Comparison of ENCODE assay signal across 1 mouse cellular context in the genomic region with DNA sequence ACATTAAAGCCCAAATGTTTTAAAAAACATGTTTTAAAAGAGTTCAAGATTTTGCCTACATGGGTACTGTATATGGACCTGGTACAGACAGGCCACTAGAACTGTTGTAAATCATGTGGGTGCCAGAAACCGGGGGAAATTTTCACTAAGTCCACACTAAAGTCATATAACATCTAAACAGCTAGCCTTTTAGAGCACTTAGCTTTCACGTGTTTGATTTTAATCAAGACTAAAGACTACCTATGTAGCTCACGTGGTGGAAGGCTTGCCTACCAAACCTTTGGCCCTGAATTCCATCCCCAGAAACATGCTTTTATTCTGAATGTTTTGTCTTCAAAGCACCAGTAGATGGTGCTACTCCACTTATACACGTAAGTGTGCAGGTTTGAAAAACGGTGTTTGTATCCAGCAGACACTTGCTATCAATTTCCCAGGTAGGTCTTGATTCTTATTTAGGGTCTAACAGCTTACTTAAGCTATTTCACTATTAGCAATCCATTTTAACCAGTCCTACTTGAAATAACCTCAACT.
TF ChIP-seq lines count a peak whose summit lies in the region.

No protein-coding gene starts in this region.

TF ChIP-seq in MEL, 35 proteins besides CTCF, POLR2A, EP300 and RAD21 (continued from another document):
- 0 out of 2 replicates have a peak, but pooled peaks have one; percentile 38 for TF ChIP-seq BHLHE40 (IDR thresholded peaks at IDR 0.05; ENCODE audit: borderline replicate concordance, low read depth, low read length)
- no peak for TF ChIP-seq TBP (IDR thresholded peaks at IDR 0.05; ENCODE audit: low read depth, low read length)
- peak; percentile 84; the same call in 1 of the 2 replicates for TF ChIP-seq POLR2AphosphoS5 (IDR thresholded peaks at IDR 0.05; ENCODE audit: borderline replicate concordance, low read depth, low read length)
- TF ChIP-seq MYC (IDR thresholded peaks at IDR 0.05; ENCODE audit: low read depth, low read length): peak; percentile 71; the same call in 1 of the 2 replicates
- TF ChIP-seq ZC3H11A (IDR thresholded peaks at IDR 0.05; ENCODE audit: low read depth, low read length): no peak
- peak; percentile 4; the same call in 1 of the 2 replicates for TF ChIP-seq MAFK (IDR thresholded peaks at IDR 0.05; ENCODE audit: borderline replicate concordance, low read depth, low read length)
- TF ChIP-seq MEF2A (IDR thresholded peaks at IDR 0.05; ENCODE audit: extremely low read depth, insufficient replicate concordance, low read depth, low read length, poor library complexity, severe bottlenecking): no peak
- TF ChIP-seq ETS1 (IDR thresholded peaks at IDR 0.05; ENCODE audit: low read depth, low read length): no peak
- TF ChIP-seq CHD2 (IDR thresholded peaks at IDR 0.05; ENCODE audit: low read length): no peak
- no peak for TF ChIP-seq UBTF (IDR thresholded peaks at IDR 0.05; ENCODE audit: borderline replicate concordance, insufficient read depth, low read depth, low read length)
- TF ChIP-seq MAX (IDR thresholded peaks at IDR 0.05; ENCODE audit: low read length): 0 out of 2 replicates have a peak, but pooled peaks have one; percentile 10
- no peak for TF ChIP-seq E2F4 (IDR thresholded peaks at IDR 0.05; ENCODE audit: borderline replicate concordance, low read depth, low read length)
- no peak for TF ChIP-seq TCF12 (IDR thresholded peaks at IDR 0.05; ENCODE audit: low read depth, low read length)
- TF ChIP-seq GATA1 (IDR thresholded peaks at IDR 0.05; ENCODE audit: low read depth, low read length): no peak
- no peak; the same call in 1 of the 2 replicates for TF ChIP-seq MAZ (IDR thresholded peaks at IDR 0.05; ENCODE audit: low read depth, low read length)
- no peak for TF ChIP-seq RCOR1 (IDR thresholded peaks at IDR 0.05; ENCODE audit: low read depth, low read length)
- TF ChIP-seq GABPA (IDR thresholded peaks at IDR 0.05; ENCODE audit: low read depth, low read length): no peak
- peak; percentile 67; the same call in 1 of the 2 replicates for TF ChIP-seq USF1 (IDR thresholded peaks at IDR 0.05; ENCODE audit: low read depth, low read length)
- TF ChIP-seq POLR2AphosphoS2 (IDR thresholded peaks at IDR 0.05; ENCODE audit: low read length): peak; percentile 95
- no peak for TF ChIP-seq ZNF384 (IDR thresholded peaks at IDR 0.05; ENCODE audit: low read depth, low read length)
- TF ChIP-seq HCFC1 (IDR thresholded peaks at IDR 0.05; ENCODE audit: low read depth, low read length): 0 out of 2 replicates have a peak, but pooled peaks have one; percentile 37
- TF ChIP-seq SMC3 (IDR thresholded peaks at IDR 0.05; ENCODE audit: low read depth, low read length): peak; percentile 20; the same call in 1 of the 2 replicates
- peak; percentile 55; the same call in 1 of the 2 replicates for TF ChIP-seq SIN3A (IDR thresholded peaks at IDR 0.05; ENCODE audit: low read length)
- TF ChIP-seq NRF1 (IDR thresholded peaks at IDR 0.05; ENCODE audit: insufficient read depth, low read depth, low read length, poor library complexity, severe bottlenecking): no peak
- peak; percentile 54 for TF ChIP-seq MYB (IDR thresholded peaks at IDR 0.05; ENCODE audit: low read depth, low read length)
- no peak for TF ChIP-seq JUND (IDR thresholded peaks at IDR 0.05; ENCODE audit: low read depth, low read length)
- TF ChIP-seq KAT2A (conservative IDR thresholded peaks at IDR 0.05; ENCODE audit: low read depth, low read length): no peak
- no peak for TF ChIP-seq CHD1 (IDR thresholded peaks at IDR 0.05; ENCODE audit: low read depth, low read length)
- TF ChIP-seq ZKSCAN1 (IDR thresholded peaks at IDR 0.05; ENCODE audit: low read depth, low read length): no peak
- peak; percentile 35 for TF ChIP-seq MXI1 (IDR thresholded peaks at IDR 0.05; ENCODE audit: low read depth, low read length)
- no peak; the same call in none of the 2 replicates for TF ChIP-seq ZMIZ1 (IDR thresholded peaks at IDR 0.05; ENCODE audit: low read depth, low read length)
TF ChIP-seq in MEL: peak in this region for 12.
